Mouse (Mus musculus) embryonic facial prominence, embryonic 11.5 days (tissue): ENCODE data around the gene Slc9a1. TPM values are rescaled to one million over a fixed set of nuclear protein-coding genes. Genes with fewer than 3 reads are reported as not detected.

ENCODE experiments used
- ATAC-seq: fragments of 200-750 bp; cut with Nextera tagmentation; replicated peaks from 2 replicates; pipeline ENCODE4 v1.8.0; 2017; ENCODE audit warnings: low read depth; ENCODE audit not compliant: insufficient number of reproducible peaks, low FRiP score, low TSS enrichment
- DNase-seq: peaks from one replicate; pipeline ENCODE4 v3.0.0-alpha.2; 2015; ENCODE audit warnings: low spot score
- H3K27ac ChIP-seq: fragments of 300-500 bp; sonication (generic); replicated peaks from 2 replicates; pipeline ENCODE4 v1.5.1; 2014; ENCODE audit warnings: mild to moderate bottlenecking, low read depth, low read length, control low read depth
- H3K27me3 ChIP-seq: fragments of 300-500 bp; sonication (generic); 2 replicates; pipeline ENCODE4 v1.6.1; 2014; ENCODE audit warnings: mild to moderate bottlenecking, low read length, moderate library complexity, mixed read lengths; ENCODE audit not compliant: control insufficient read depth, insufficient read depth
- H3K36me3 ChIP-seq: fragments of 300-500 bp; sonication (generic); replicated peaks from 2 replicates; pipeline ENCODE4 v1.6.1; 2014; ENCODE audit warnings: low read depth, mild to moderate bottlenecking, low read length, moderate library complexity, mixed read lengths; ENCODE audit not compliant: control insufficient read depth, insufficient read depth
- H3K4me1 ChIP-seq: fragments of 300-500 bp; sonication (generic); 2 replicates; pipeline ENCODE4 v1.6.1; 2014; ENCODE audit warnings: low read length, mixed read lengths; ENCODE audit not compliant: control insufficient read depth, insufficient read depth
- H3K4me2 ChIP-seq: fragments of 300-500 bp; sonication (generic); 2 replicates; pipeline ENCODE4 v1.6.1; 2014; ENCODE audit warnings: low read depth, mild to moderate bottlenecking, control low read depth, low read length, moderate library complexity
- H3K4me3 ChIP-seq: fragments of 300-500 bp; sonication (generic); 2 replicates; pipeline ENCODE4 v1.5.1; 2014; ENCODE audit warnings: low read depth, low read length, control low read depth
- H3K9ac ChIP-seq: fragments of 300-500 bp; sonication (generic); replicated peaks from 2 replicates; pipeline ENCODE4 v1.6.1; 2014; ENCODE audit warnings: mild to moderate bottlenecking, control low read depth, low read length
- H3K9me3 ChIP-seq: fragments of 300-500 bp; sonication (generic); replicated peaks from 2 replicates; pipeline ENCODE4 v1.6.1; 2016; ENCODE audit warnings: mild to moderate bottlenecking, low read length, inconsistent platforms, mixed read lengths; ENCODE audit not compliant: control insufficient read depth
- WGBS: fragments of 180-500 bp; shearing (Covaris S2); extraction: QIAGEN DNeasy Blood & Tissue Kit; methylation state at CpG from one replicate; pipeline ENCODE4 v1.1.7; 2014; 5-methylcytosine and 5-hydroxymethylcytosine counted together
- polyA plus RNA-seq: library from polyadenylated mRNA; unstranded; fragments of >200 nt; fragmentation: Nextera tagmentation; extraction: Ambion mirVana; gene quantifications from 2 replicates; pipeline ENCODE4 v1.2.1, GENCODE M21; 2014

Gene Slc9a1
- polyA plus RNA-seq, 1 experiment from 2014 or later, result 4.7 TPM

GRCm38 (mm10) chr4:133410994-133411393 lies 41.5 kb downstream of the Slc9a1 start:
- no peaks in the 10 kb centered on the region for H3K4me1 ChIP-seq
- H3K9me3 ChIP-seq, result no peaks in the 10 kb centered on the region
- no peaks in the 10 kb centered on the region; the same call in 1 of the 2 replicates for H3K36me3 ChIP-seq
- no peak overlapping the region for H3K4me2 ChIP-seq
- WGBS, result 89% methylated on average over 14 of the region's 14 CpGs
- H3K27ac ChIP-seq, result no peak overlapping the region
- H3K9ac ChIP-seq, result no peak overlapping the region
- no peak for DNase-seq
- H3K27me3 ChIP-seq, result no peaks in the 10 kb centered on the region
- no peak overlapping the region for H3K4me3 ChIP-seq
- ATAC-seq, result no peak

- Histone ChIP-seq H3K4me1 (no peaks in the 10 kb centered on the region), H3K9me3 (no peaks in the 10 kb centered on the region), H3K36me3 (no peaks in the 10 kb centered on the region; the same call in 1 of the 2 replicates), H3K4me2 (no peak overlapping the region), H3K9ac (no peak overlapping the region), H3K27me3 (no peaks in the 10 kb centered on the region), H3K27ac (no peak overlapping the region), H3K4me3 (no peak overlapping the region)
- DNase-seq, result no peak
- 89% methylated on average over 14 of the region's 14 CpGs for WGBS
- ATAC-seq, result no peak
Measured at GRCm38 (mm10) chr4:133412096-133412495, 42.6 kb downstream of the Slc9a1 start.

- Histone ChIP-seq H3K27me3 (no peaks in the 10 kb centered on the region), H3K4me2 (no peak overlapping the region), H3K9me3 (no peaks in the 10 kb centered on the region), H3K36me3 (no peaks in the 10 kb centered on the region; the same call in 1 of the 2 replicates), H3K4me3 (no peak overlapping the region), H3K4me1 (no peaks in the 10 kb centered on the region), H3K27ac (no peak overlapping the region), H3K9ac (no peak overlapping the region)
- no peak for ATAC-seq
- DNase-seq, result no peak
- WGBS, result 86% methylated on average over 16 of the region's 16 CpGs
Measured at GRCm38 (mm10) chr4:133412575-133413540, 43.4 kb downstream of the Slc9a1 start.

GRCm38 (mm10) chr4:133413617-133414016 lies 44.1 kb downstream of the Slc9a1 start:
- no peak overlapping the region for H3K4me2 ChIP-seq
- no peaks in the 10 kb centered on the region for H3K9me3 ChIP-seq
- no peak overlapping the region for H3K27ac ChIP-seq
- WGBS, result 89% methylated on average over 7 of the region's 7 CpGs
- H3K27me3 ChIP-seq, result no peaks in the 10 kb centered on the region
- H3K4me3 ChIP-seq, result no peak overlapping the region
- no peaks in the 10 kb centered on the region for H3K4me1 ChIP-seq
- no peak overlapping the region for H3K9ac ChIP-seq
- DNase-seq (no peak), ATAC-seq (no peak)
- H3K36me3 ChIP-seq, result no peaks in the 10 kb centered on the region; the same call in none of the 2 replicates

- ATAC-seq, result no peak
- no peaks in the 10 kb centered on the region; the same call in none of the 2 replicates for H3K36me3 ChIP-seq
Measured at GRCm38 (mm10) chr4:133414920-133415319, 45.4 kb downstream of the Slc9a1 start.

GRCm38 (mm10) chr4:133419312-133420004 lies 50.0 kb downstream of the Slc9a1 start:
- no peak for ATAC-seq
- Histone ChIP-seq H3K36me3 (no peaks in the 10 kb centered on the region; the same call in none of the 2 replicates), H3K9me3 (no peaks in the 10 kb centered on the region)

More at GRCm38 (mm10) chr4:133414920-133415319, 45.4 kb downstream of the Slc9a1 start:
- Histone ChIP-seq H3K4me2 (no peak overlapping the region), H3K9ac (no peak overlapping the region), H3K27me3 (no peaks in the 10 kb centered on the region), H3K4me3 (no peak overlapping the region), H3K4me1 (no peaks in the 10 kb centered on the region), H3K9me3 (no peaks in the 10 kb centered on the region), H3K27ac (no peak overlapping the region)
- DNase-seq, result no peak
- 58% methylated on average over 4 of the region's 4 CpGs for WGBS

GRCm38 (mm10) chr4:133421989-133422388 lies 52.5 kb downstream of the Slc9a1 start:
- no peak for ATAC-seq
- DNase-seq, result no peak
- no peak overlapping the region for H3K4me3 ChIP-seq
- no peaks in the 10 kb centered on the region for H3K4me1 ChIP-seq
- H3K9me3 ChIP-seq, result no peaks in the 10 kb centered on the region
- H3K27ac ChIP-seq, result no peak overlapping the region
- no peaks in the 10 kb centered on the region for H3K27me3 ChIP-seq
- no peak overlapping the region for H3K4me2 ChIP-seq
- no peaks in the 10 kb centered on the region; the same call in 1 of the 2 replicates for H3K36me3 ChIP-seq
- no peak overlapping the region for H3K9ac ChIP-seq
- 88% methylated on average over 12 of the region's 12 CpGs for WGBS

More at GRCm38 (mm10) chr4:133419312-133420004, 50.0 kb downstream of the Slc9a1 start:
- no peaks in the 10 kb centered on the region for H3K4me1 ChIP-seq
- H3K4me2 ChIP-seq, result no peak overlapping the region
- DNase-seq, result peak; percentile 65
- H3K27ac ChIP-seq, result no peak overlapping the region
- H3K9ac ChIP-seq, result no peak overlapping the region
- H3K27me3 ChIP-seq, result no peaks in the 10 kb centered on the region
- WGBS, result 71% methylated on average over 14 of the region's 14 CpGs
- H3K4me3 ChIP-seq, result no peak overlapping the region
